Mouse (Mus musculus): ENCODE measurements around the gene Impg2. TPM values are rescaled to one million over a fixed set of nuclear protein-coding genes. Genes with fewer than 3 reads are reported as not detected.

The Impg2 gene
- polyA plus RNA-seq, 1 experiment = 0.07 TPM

DNA sequence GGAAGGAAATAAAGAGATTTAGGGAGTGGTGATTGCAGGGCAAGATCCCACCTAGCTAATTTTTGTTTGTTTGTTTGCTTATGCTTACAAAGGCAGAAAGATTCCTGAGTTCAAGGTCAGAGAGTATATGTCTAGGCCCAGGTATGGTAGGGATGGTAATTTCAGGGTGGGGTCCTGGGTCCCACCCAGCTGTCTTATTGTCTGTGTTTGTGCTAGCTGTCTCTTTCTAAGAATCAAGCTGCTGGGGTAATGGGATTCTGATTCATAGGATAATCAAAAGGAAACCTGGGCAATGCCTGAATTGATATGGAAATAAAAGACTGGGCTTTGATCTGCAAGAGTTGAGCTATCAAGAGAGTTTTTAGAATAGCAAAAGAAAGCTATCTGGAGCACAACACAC lies 23.6 kb downstream of the Impg2 start:
- H3K4me3 ChIP-seq (ENCODE audit: extremely low read depth, insufficient read depth, insufficient read length) = no peak overlapping the region
- H3K36me3 ChIP-seq (ENCODE audit: control insufficient read depth, insufficient read depth, low read length) = peaks cover 2% of the 10 kb centered on the region; the same call in 1 of the 2 replicates
- no peaks in the 10 kb centered on the region for H3K4me1 ChIP-seq (ENCODE audit: control insufficient read depth, insufficient read depth, insufficient read length)
- no peaks in the 10 kb centered on the region for H3K27me3 ChIP-seq (ENCODE audit: control insufficient read depth, insufficient read depth, low read length)
- no peak for DNase-seq (ENCODE audit: low read depth in 1 of 2, low spot score in 2 of 2)
- TF ChIP-seq POLR2A (IDR thresholded peaks at IDR 0.05; ENCODE audit: low read depth, low read length) (no peak), CTCF (IDR thresholded peaks at IDR 0.05; ENCODE audit: extremely low read depth, insufficient read depth, insufficient read length, insufficient replicate concordance) (no peak)
- H3K27ac ChIP-seq (ENCODE audit: insufficient read depth, low read length) = no peak overlapping the region

- Histone ChIP-seq H3K27me3 (ENCODE audit: control insufficient read depth, insufficient read depth, low read length) (no peaks in the 10 kb centered on the region), H3K4me3 (ENCODE audit: extremely low read depth, insufficient read depth, insufficient read length) (no peak overlapping the region), H3K27ac (ENCODE audit: insufficient read depth, low read length) (no peak overlapping the region), H3K4me1 (ENCODE audit: control insufficient read depth, insufficient read depth, insufficient read length) (no peaks in the 10 kb centered on the region), H3K36me3 (ENCODE audit: control insufficient read depth, insufficient read depth, low read length) (peaks cover 2% of the 10 kb centered on the region; the same call in 1 of the 2 replicates)
- TF ChIP-seq POLR2A (IDR thresholded peaks at IDR 0.05; ENCODE audit: low read depth, low read length) = no peak
- TF ChIP-seq CTCF (IDR thresholded peaks at IDR 0.05; ENCODE audit: extremely low read depth, insufficient read depth, insufficient read length, insufficient replicate concordance) = no peak
- DNase-seq (ENCODE audit: low read depth in 1 of 2, low spot score in 2 of 2) = no peak
- WGBS = 49% methylated on average over 2 of the region's 2 CpGs
Observed at GRCm38 (mm10) chr16:56229455-56229854, 25.3 kb downstream of the Impg2 start.

- Histone ChIP-seq H3K27me3 (ENCODE audit: control insufficient read depth, insufficient read depth, low read length) (no peaks in the 10 kb centered on the region), H3K4me3 (ENCODE audit: extremely low read depth, insufficient read depth, insufficient read length) (no peak overlapping the region), H3K27ac (ENCODE audit: insufficient read depth, low read length) (no peak overlapping the region), H3K36me3 (ENCODE audit: control insufficient read depth, insufficient read depth, low read length) (no peaks in the 10 kb centered on the region), H3K4me1 (ENCODE audit: control insufficient read depth, insufficient read depth, insufficient read length) (no peaks in the 10 kb centered on the region)
- WGBS = 69% methylated on average over 10 of the region's 10 CpGs
- no peak for DNase-seq (ENCODE audit: low read depth in 1 of 2, low spot score in 2 of 2)
- TF ChIP-seq POLR2A (IDR thresholded peaks at IDR 0.05; ENCODE audit: low read depth, low read length) = no peak
- no peak for TF ChIP-seq CTCF (IDR thresholded peaks at IDR 0.05; ENCODE audit: extremely low read depth, insufficient read depth, insufficient read length, insufficient replicate concordance)
Observed at GRCm38 (mm10) chr16:56231300-56231699, 27.2 kb downstream of the Impg2 start.

DNA sequence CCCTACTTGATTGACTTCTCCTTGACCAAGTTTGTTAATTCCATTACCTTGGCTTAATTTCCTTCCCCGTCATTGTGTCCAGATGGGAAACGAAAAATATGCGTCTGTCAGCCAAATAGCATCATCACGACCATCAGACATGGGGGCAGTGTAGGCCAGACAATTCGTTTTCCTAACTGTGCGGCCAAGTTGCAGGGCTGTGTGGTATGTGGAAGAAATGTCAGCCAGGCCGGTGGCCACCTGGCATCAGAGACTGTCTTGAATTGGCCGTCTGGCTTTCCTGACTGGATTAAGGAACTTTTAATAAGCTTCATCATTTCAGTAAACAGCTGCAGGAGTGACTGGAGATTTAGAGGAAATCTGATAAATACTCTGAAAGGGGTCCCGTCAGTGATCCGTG lies 28.6 kb downstream of the Impg2 start:
- H3K27me3 ChIP-seq (ENCODE audit: control insufficient read depth, insufficient read depth, low read length) = no peaks in the 10 kb centered on the region
- no peaks in the 10 kb centered on the region for H3K4me1 ChIP-seq (ENCODE audit: control insufficient read depth, insufficient read depth, insufficient read length)

GRCm38 (mm10) chr16:56246031-56246430 lies 41.9 kb downstream of the Impg2 start:
- Histone ChIP-seq H3K4me1 (ENCODE audit: control insufficient read depth, insufficient read depth, insufficient read length) (no peaks in the 10 kb centered on the region), H3K36me3 (ENCODE audit: control insufficient read depth, insufficient read depth, low read length) (no peaks in the 10 kb centered on the region), H3K4me3 (ENCODE audit: extremely low read depth, insufficient read depth, insufficient read length) (no peak overlapping the region), H3K27ac (ENCODE audit: insufficient read depth, low read length) (no peak overlapping the region), H3K27me3 (ENCODE audit: control insufficient read depth, insufficient read depth, low read length) (no peaks in the 10 kb centered on the region)
- TF ChIP-seq CTCF (IDR thresholded peaks at IDR 0.05; ENCODE audit: extremely low read depth, insufficient read depth, insufficient read length, insufficient replicate concordance) (no peak), POLR2A (IDR thresholded peaks at IDR 0.05; ENCODE audit: low read depth, low read length) (no peak)
- no peak for DNase-seq (ENCODE audit: low read depth in 1 of 2, low spot score in 2 of 2)
- WGBS = 92% methylated on average over 3 of the region's 3 CpGs

More for the DNA sequence above, 28.6 kb downstream of the Impg2 start:
- H3K4me3 ChIP-seq (ENCODE audit: extremely low read depth, insufficient read depth, insufficient read length) = no peak overlapping the region
- WGBS = 90% methylated on average over 10 of the region's 10 CpGs
- DNase-seq (ENCODE audit: low read depth in 1 of 2, low spot score in 2 of 2) = no peak
- no peak for TF ChIP-seq CTCF (IDR thresholded peaks at IDR 0.05; ENCODE audit: extremely low read depth, insufficient read depth, insufficient read length, insufficient replicate concordance)
- TF ChIP-seq POLR2A (IDR thresholded peaks at IDR 0.05; ENCODE audit: low read depth, low read length) = no peak
- no peak overlapping the region for H3K27ac ChIP-seq (ENCODE audit: insufficient read depth, low read length)
- no peaks in the 10 kb centered on the region for H3K36me3 ChIP-seq (ENCODE audit: control insufficient read depth, insufficient read depth, low read length)

GRCm38 (mm10) chr16:56273917-56274316 lies 69.8 kb downstream of the Impg2 start:
- no peak for TF ChIP-seq CTCF (IDR thresholded peaks at IDR 0.05; ENCODE audit: extremely low read depth, insufficient read depth, insufficient read length, insufficient replicate concordance)
- TF ChIP-seq POLR2A (IDR thresholded peaks at IDR 0.05; ENCODE audit: low read depth, low read length) = no peak
- Histone ChIP-seq H3K4me1 (ENCODE audit: control insufficient read depth, insufficient read depth, insufficient read length) (no peaks in the 10 kb centered on the region), H3K36me3 (ENCODE audit: control insufficient read depth, insufficient read depth, low read length) (no peaks in the 10 kb centered on the region), H3K27me3 (ENCODE audit: control insufficient read depth, insufficient read depth, low read length) (no peaks in the 10 kb centered on the region), H3K27ac (ENCODE audit: insufficient read depth, low read length) (no peak overlapping the region), H3K4me3 (ENCODE audit: extremely low read depth, insufficient read depth, insufficient read length) (no peak overlapping the region)
- DNase-seq (ENCODE audit: low read depth in 1 of 2, low spot score in 2 of 2) = no peak
- 80% methylated on average over 1 of the region's 1 CpGs for WGBS

DNA sequence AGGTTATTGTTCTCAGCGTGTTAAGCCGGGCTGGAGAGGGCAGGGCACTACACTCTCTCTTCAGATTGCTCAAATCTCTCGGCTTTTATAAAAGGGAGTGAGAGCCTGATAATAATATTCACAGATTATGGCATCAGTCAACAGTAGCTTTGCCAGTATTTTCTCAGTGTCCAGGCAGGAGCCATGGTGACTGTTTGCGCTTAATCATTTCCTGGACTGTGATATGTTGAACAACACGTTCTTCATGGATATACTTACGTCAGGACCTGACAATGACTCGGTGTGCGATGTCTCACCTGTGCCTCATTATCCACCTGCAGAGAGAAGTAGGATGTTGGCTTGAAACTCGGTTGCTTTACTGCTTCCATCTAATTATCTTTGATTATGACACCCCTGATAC lies 74.9 kb downstream of the Impg2 start:
- Histone ChIP-seq H3K4me1 (ENCODE audit: control insufficient read depth, insufficient read depth, insufficient read length) (no peaks in the 10 kb centered on the region), H3K36me3 (ENCODE audit: control insufficient read depth, insufficient read depth, low read length) (no peaks in the 10 kb centered on the region), H3K27ac (ENCODE audit: insufficient read depth, low read length) (no peak overlapping the region), H3K4me3 (ENCODE audit: extremely low read depth, insufficient read depth, insufficient read length) (no peak overlapping the region), H3K27me3 (ENCODE audit: control insufficient read depth, insufficient read depth, low read length) (no peaks in the 10 kb centered on the region)
- no peak for DNase-seq (ENCODE audit: low read depth in 1 of 2, low spot score in 2 of 2)
- 86% methylated on average over 9 of the region's 9 CpGs for WGBS
- TF ChIP-seq CTCF (IDR thresholded peaks at IDR 0.05; ENCODE audit: extremely low read depth, insufficient read depth, insufficient read length, insufficient replicate concordance) (no peak), POLR2A (IDR thresholded peaks at IDR 0.05; ENCODE audit: low read depth, low read length) (no peak)
